Mouse (Mus musculus) B cell, adult 62 days (primary cell): ENCODE data around the gene Gcnt1. TPM values are rescaled to one million over a fixed set of nuclear protein-coding genes. Genes with fewer than 3 reads are reported as not detected.

Experiments used
- total RNA-seq: library from RNA; stranded (reverse); gene quantifications from 4 replicates; pipeline ENCODE4 v1.2.4, GENCODE M21; 2023

Gene Gcnt1
- 40.3 to 48.1 TPM (median 45.5 TPM) in 4 replicates for total RNA-seq

GRCm38 (mm10) chr19:17372701-17373100 is at the start of gene Gcnt1:
Gene Gcnt1 (minus strand): TSS chr19:17372844.

DNA sequence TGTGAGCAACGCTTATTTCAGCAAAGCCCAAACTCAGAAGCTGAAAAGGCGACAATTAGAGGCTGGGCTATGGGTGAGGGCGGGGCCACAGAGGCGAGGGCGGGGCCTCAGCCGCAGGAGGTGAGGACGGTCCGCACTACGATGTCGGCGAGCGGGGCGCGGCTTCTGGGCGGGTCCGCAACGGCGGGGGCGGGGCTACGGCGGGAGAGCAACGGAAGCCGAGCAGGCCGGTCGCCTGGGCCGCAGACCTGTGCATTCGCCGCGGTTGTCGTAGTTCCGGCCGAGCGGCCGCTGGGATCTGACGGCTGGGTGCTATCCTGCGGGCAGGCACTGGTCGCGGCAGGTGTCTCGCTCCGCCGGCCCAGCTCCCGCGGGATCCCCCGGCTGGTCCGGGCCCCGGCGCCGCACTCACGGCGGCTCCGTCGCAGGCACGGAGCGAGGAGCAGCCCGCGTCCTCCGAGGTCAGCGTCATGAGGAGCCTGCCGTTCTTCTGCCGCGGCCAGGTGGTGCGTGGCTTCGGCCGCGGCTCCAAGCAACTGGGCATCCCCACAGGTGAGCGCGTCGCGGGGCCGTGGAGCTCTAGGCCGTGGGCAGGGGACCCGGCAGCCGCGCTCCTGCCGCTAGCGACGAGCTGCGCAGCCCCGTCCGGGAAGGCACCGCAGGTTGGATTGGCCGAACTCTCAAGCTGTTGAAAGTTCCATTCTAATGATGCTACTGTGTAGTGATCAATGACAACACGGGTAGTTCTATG is 21.4 kb upstream of the Gcnt1 start, which contains the start of gene Rfk:
Rfk (plus strand) TSS at position 203 of the 751 bp plus-strand sequence.

Other genes with a start within 250 kb of the Gcnt1 start
- gene Rfk, start 21.2 kb upstream of the Gcnt1 start, total RNA-seq, result 82.7 to 90.7 TPM (median 86.9 TPM) in 4 replicates